Mouse (Mus musculus) central nervous system, embryonic 18 days (tissue): ENCODE measurements around the gene Gm47969. TPM values are rescaled to one million over a fixed set of nuclear protein-coding genes. Genes with fewer than 3 reads are reported as not detected.

Experiments used
- polyA plus RNA-seq: library from polyadenylated mRNA; depleted of rRNA; stranded (reverse); fragments of >200 nt; gene quantifications from 2 replicates; pipeline ENCODE4 v1.2.3, GENCODE M21; 2012; rRNA removed

Gm47969 gene
- not detected in 2 replicates for polyA plus RNA-seq

GRCm38 (mm10) chr1:83044882-83045427, at the start of gene Gm47969:
Gene Gm47969, plus strand, starts transcription at chr1:83044932.

GRCm38 (mm10) chr1:83000306-83000705, 44.4 kb upstream of the Gm47969 start, which contains the start of gene Gm47959:
Gene Gm47959, plus strand, starts transcription at chr1:83000548.

GRCm38 (mm10) chr1:83038109-83038672, 6.5 kb upstream of the Gm47969 start, which contains the start of gene Slc19a3:
Gene Slc19a3, minus strand, starts transcription at chr1:83038448.

GRCm38 (mm10) chr1:83042380-83042779, 2.4 kb upstream of the Gm47969 start, which contains the start of gene Krtap28-10:
Gene Krtap28-10, minus strand, starts transcription at chr1:83042480.

GRCm38 (mm10) chr1:83059278-83059677, 14.5 kb downstream of the Gm47969 start, which contains the start of gene A030005K14Rik:
Gene A030005K14Rik, minus strand, starts transcription at chr1:83059378.

GRCm38 (mm10) chr1:83060643-83061042, 15.9 kb downstream of the Gm47969 start, which contains the start of gene Krtap28-13:
Gene Krtap28-13, plus strand, starts transcription at chr1:83060930.

Other genes starting within 250 kb of the Gm47969 start
- gene Agfg1, start 205.4 kb upstream of the Gm47969 start, polyA plus RNA-seq: 54.6 and 57.5 TPM in 2 replicates
- 1.8 and 2.0 TPM in 2 replicates for gene A030005L19Rik, start 131.6 kb upstream of the Gm47969 start, polyA plus RNA-seq
- 0.12 and 0.18 TPM in 2 replicates for gene A030014E15Rik, start 120.0 kb upstream of the Gm47969 start, polyA plus RNA-seq
- gene Gm6217, start 113.5 kb upstream of the Gm47969 start, polyA plus RNA-seq: not detected in 2 replicates
- gene A030003K21Rik, start 101.5 kb upstream of the Gm47969 start, polyA plus RNA-seq: not detected in 2 replicates
- not detected in 2 replicates for gene Gm7544, start 88.9 kb upstream of the Gm47969 start, polyA plus RNA-seq
- not detected in 2 replicates for gene Gm47955, start 84.6 kb upstream of the Gm47969 start, polyA plus RNA-seq
- not detected in 2 replicates for gene Gm47959, start 44.4 kb upstream of the Gm47969 start, polyA plus RNA-seq
- 2.0 TPM in 2 replicates for gene Slc19a3, start 6.5 kb upstream of the Gm47969 start, polyA plus RNA-seq
- not detected in 2 replicates for gene Krtap28-10, start 2.5 kb upstream of the Gm47969 start, polyA plus RNA-seq
- gene A030005K14Rik, start 14.4 kb downstream of the Gm47969 start, polyA plus RNA-seq: not detected in 2 replicates
- not detected in 2 replicates for gene Krtap28-13, start 16.0 kb downstream of the Gm47969 start, polyA plus RNA-seq
- gene Ccl20, start 71.8 kb downstream of the Gm47969 start, polyA plus RNA-seq: not detected in 2 replicates
- gene Daw1, start 114.8 kb downstream of the Gm47969 start, polyA plus RNA-seq: 3.0 and 5.1 TPM in 2 replicates